Mouse (Mus musculus) liver, adult 2 months (tissue): ENCODE results near the gene Pet100.

Experiments used
- CTCF ChIP-seq: fragments of 200-500 bp; IDR thresholded peaks from 2 replicates; pipeline ENCODE4 v1.5.1; 2011; ENCODE audit warnings: low read depth, low read length, control low read depth
- POLR2A ChIP-seq: fragments of 200-500 bp; IDR thresholded peaks from 2 replicates; pipeline ENCODE4 v1.6.1; 2011; ENCODE audit warnings: low read length, control low read depth; ENCODE audit not compliant: insufficient read depth; ENCODE audit errors: extremely low read depth

DNA sequence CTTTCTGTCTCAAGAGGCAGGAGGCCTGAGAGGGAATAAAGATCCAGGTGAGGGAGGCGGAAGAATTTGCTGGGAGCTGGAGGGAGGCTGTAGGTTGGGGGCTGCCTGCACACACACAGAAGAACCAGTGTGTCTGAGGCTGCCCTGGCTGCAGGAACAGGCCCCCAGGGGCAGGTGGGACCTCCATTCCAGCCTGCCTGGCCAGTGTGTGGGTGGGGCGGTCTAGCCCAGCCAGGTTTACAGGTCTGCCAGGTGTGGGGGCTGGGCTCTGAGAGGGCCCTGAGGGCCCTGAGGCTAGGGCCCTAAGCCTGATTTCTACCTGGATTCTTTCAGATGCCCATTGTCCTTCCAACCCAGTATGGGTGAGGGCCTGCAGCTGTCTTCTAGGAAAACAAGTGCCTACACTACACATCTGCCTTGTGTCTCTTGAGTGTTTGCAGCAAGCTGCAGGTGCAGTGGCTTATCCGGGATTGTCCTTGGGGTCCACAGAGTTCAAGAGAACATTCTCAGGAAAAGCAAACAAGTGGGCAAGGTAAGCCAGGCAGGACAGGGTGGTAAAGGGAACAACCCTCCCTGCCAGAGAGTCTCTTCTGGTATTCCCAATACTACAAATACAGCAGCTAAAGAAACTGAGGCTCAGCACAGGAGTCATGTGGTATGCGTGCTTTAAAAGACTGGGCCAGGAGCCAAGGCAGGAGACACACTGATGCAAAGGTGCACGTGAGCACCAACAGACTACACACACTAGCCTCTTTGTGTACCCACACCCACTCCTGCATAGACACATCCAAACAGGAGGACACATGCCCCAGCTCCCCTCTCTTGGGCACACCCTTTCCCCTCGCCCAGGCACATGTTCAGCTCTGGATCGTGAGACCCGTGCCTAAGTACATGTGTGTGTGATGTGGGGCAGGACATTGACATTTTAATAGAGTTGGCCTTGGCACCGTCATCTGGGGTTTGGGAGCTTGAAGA lies 41.7 kb upstream of the Pet100 start:
- no peak for TF ChIP-seq CTCF
- TF ChIP-seq POLR2A, result no peak
